Mouse (Mus musculus) lung, postnatal 10 days (tissue): ENCODE measurements at regions not wholly inside any gene's neighbourhood (a gene's known extent, or its start where the extent isn't known, plus 50 kb on each side); places are given as distances from the start of the nearest gene placed in this dataset.

ENCODE experiments used
- DNase-seq: peaks from one replicate; pipeline ENCODE4 v3.0.0; 2021

- DNase-seq, result no peak
These were observed 60.4 kb downstream of the Aipl1 start for GRCm38 (mm10) chr11:71976724-71977481.

GRCm38 (mm10) chr11:71971351-71971750 is 66.0 kb downstream of the Aipl1 start:
- no peak for DNase-seq

GRCm38 (mm10) chr11:71962306-71962705 is 75.0 kb downstream of the Aipl1 start:
- DNase-seq, result no peak

- no peak for DNase-seq
These were observed 84.8 kb downstream of the Aipl1 start for GRCm38 (mm10) chr11:71952533-71952932.

- no peak for DNase-seq
These were observed 90.1 kb downstream of the Aipl1 start for GRCm38 (mm10) chr11:71947161-71947560.

- DNase-seq, result no peak
These were observed 92.3 kb downstream of the Aipl1 start for GRCm38 (mm10) chr11:71945098-71945413.

GRCm38 (mm10) chr11:71944398-71945097 is 92.8 kb downstream of the Aipl1 start:
- DNase-seq, result no peak

- no peak for DNase-seq
These were observed 93.8 kb downstream of the Aipl1 start for GRCm38 (mm10) chr11:71943512-71943911.

- DNase-seq, result no peak
These were observed 98.2 kb downstream of the Aipl1 start for GRCm38 (mm10) chr11:71939066-71939465.

- peak; percentile 3 for DNase-seq
These were observed 100.2 kb downstream of the Aipl1 start for GRCm38 (mm10) chr11:71937108-71937507.

GRCm38 (mm10) chr11:71929716-71930488 is 107.4 kb downstream of the Aipl1 start:
- no peak for DNase-seq

- DNase-seq, result no peak
These were observed 122.6 kb downstream of the Aipl1 start for GRCm38 (mm10) chr11:71914665-71915064.

- DNase-seq, result no peak
These were observed 124.7 kb downstream of the Aipl1 start for GRCm38 (mm10) chr11:71912626-71913025.

GRCm38 (mm10) chr11:71911284-71911683 is 126.0 kb downstream of the Aipl1 start:
- DNase-seq, result no peak

- DNase-seq, result peak; percentile 2
These were observed 128.7 kb downstream of the Aipl1 start for GRCm38 (mm10) chr11:71908616-71909015.

GRCm38 (mm10) chr11:71903020-71903410 is 134.3 kb downstream of the Aipl1 start:
- DNase-seq, result no peak

GRCm38 (mm10) chr11:71902304-71903019 is 134.8 kb downstream of the Aipl1 start:
- no peak for DNase-seq

GRCm38 (mm10) chr11:71900816-71901215 is 136.5 kb downstream of the Aipl1 start:
- no peak for DNase-seq

- no peak for DNase-seq
These were observed 139.8 kb downstream of the Aipl1 start for GRCm38 (mm10) chr11:71897551-71897950.

GRCm38 (mm10) chr11:71897141-71897540 is 140.2 kb downstream of the Aipl1 start:
- no peak for DNase-seq

- no peak for DNase-seq
These were observed 141.5 kb downstream of the Wscd1 start for GRCm38 (mm10) chr11:71891181-71891580.

GRCm38 (mm10) chr11:71889161-71889560 is 139.4 kb downstream of the Wscd1 start:
- no peak for DNase-seq

- DNase-seq, result no peak
These were observed 137.5 kb downstream of the Wscd1 start for GRCm38 (mm10) chr11:71887211-71887610.
